Mouse (Mus musculus): ENCODE results near the gene Exog. TPM values are rescaled to one million over a fixed set of nuclear protein-coding genes. Genes with fewer than 3 reads are reported as not detected.

The Exog gene
- polyA plus RNA-seq, 1 experiment from 2014 or later = 54.4 TPM

Other genes starting within 250 kb of the Exog start
- not detected in 2 replicates for gene Slc22a13, start 235.8 kb upstream of the Exog start, polyA plus RNA-seq (2014; fragmentation: Nextera tagmentation; extraction: Ambion mirVana)
- 13.5 and 15.0 TPM in 2 replicates for gene Oxsr1, start 122.5 kb upstream of the Exog start, polyA plus RNA-seq (2014; fragmentation: Nextera tagmentation; extraction: Ambion mirVana)
- gene Acaa1a, start 105.3 kb upstream of the Exog start, polyA plus RNA-seq (2014; fragmentation: Nextera tagmentation; extraction: Ambion mirVana) = 61.0 and 61.2 TPM in 2 replicates
- gene Myd88, start 103.5 kb upstream of the Exog start, polyA plus RNA-seq (2014; fragmentation: Nextera tagmentation; extraction: Ambion mirVana) = 9.5 and 10.6 TPM in 2 replicates
- 12.7 and 13.2 TPM in 2 replicates for gene Xylb, start 87.6 kb upstream of the Exog start, polyA plus RNA-seq (2014; fragmentation: Nextera tagmentation; extraction: Ambion mirVana)
- gene Slc22a14, start 79.4 kb upstream of the Exog start, polyA plus RNA-seq (2014; fragmentation: Nextera tagmentation; extraction: Ambion mirVana) = not detected in 2 replicates
- 62.0 and 82.3 TPM in 2 replicates for gene Acvr2b, start 42.8 kb upstream of the Exog start, polyA plus RNA-seq (2014; fragmentation: Nextera tagmentation; extraction: Ambion mirVana)
- 0.04 TPM in 1 of 2 replicates, not detected in the other for gene Scn5a, start 134.1 kb downstream of the Exog start, polyA plus RNA-seq (2014; fragmentation: Nextera tagmentation; extraction: Ambion mirVana)